In genomic region chr7:34305454-34305853, GRCm38 (mm10) we compare ENCODE assay signal across 10 mouse cellular contexts. TPM values are rescaled to one million over a fixed set of nuclear protein-coding genes. Genes with fewer than 3 reads are reported as not detected.
DNase-seq lines count a peak whose midpoint lies in the region; ATAC-seq lines count a peak whose summit lies in the region.
"Had no signal": no experiment of that assay in that cellular context is flagged by ENCODE, and none has a peak within 500 bp of the region (broad histone marks: within the 10 kb centered on the region; RNA-seq: fewer than 3 reads in every experiment).

No protein-coding gene starts in this region.

- H3K9ac ChIP-seq in forebrain, embryonic 13.5 days: no peak overlapping the region
- H3K9ac ChIP-seq in midbrain, embryonic 15.5 days: no peak overlapping the region

- no peak overlapping the region for H3K27ac ChIP-seq in forebrain, embryonic 13.5 days
- H3K27ac ChIP-seq in midbrain, embryonic 15.5 days: no peak overlapping the region

- no peak overlapping the region for H3K4me2 ChIP-seq in forebrain, embryonic 13.5 days
- no peak overlapping the region for H3K4me2 ChIP-seq in midbrain, embryonic 15.5 days

- ATAC-seq in forebrain, embryonic 13.5 days: no peak
- ATAC-seq in midbrain, embryonic 15.5 days (replicated peaks): no peak
- ATAC-seq: Patski had no signal

- H3K9me3 ChIP-seq in forebrain, embryonic 13.5 days (replicated peaks): 0 out of 2 replicates have a peak, but pooled peaks cover 3% of the 10 kb centered on the region
- no peaks in the 10 kb centered on the region for H3K9me3 ChIP-seq in midbrain, embryonic 15.5 days

- DNase-seq in adipocyte (ENCODE audit: low spot score): peak; percentile 30
- peak; percentile 63 for DNase-seq in adrenal gland, postnatal 10 days
- peak; percentile 51 for DNase-seq in heart, postnatal 4 days
- peak; percentile 66 to 82 for DNase-seq in lung, adult 18-20 months
- DNase-seq in frontal cortex, postnatal 36 days (ENCODE audit: low spot score in 2 of 2): no peak
- DNase-seq: gastrocnemius, postnatal 10 days had no signal

- H3K36me3 ChIP-seq in forebrain, embryonic 13.5 days (ENCODE audit: poor library complexity, severe bottlenecking): peaks cover 7% of the 10 kb centered on the region; the same call in 1 of the 2 replicates
- no peaks in the 10 kb centered on the region for H3K36me3 ChIP-seq in midbrain, embryonic 15.5 days (replicated peaks)

- no peak overlapping the region for H3K4me3 ChIP-seq in forebrain, embryonic 13.5 days
- no peak overlapping the region for H3K4me3 ChIP-seq in midbrain, embryonic 15.5 days

- no peaks in the 10 kb centered on the region for H3K27me3 ChIP-seq in forebrain, embryonic 13.5 days
- H3K27me3 ChIP-seq in midbrain, embryonic 15.5 days (replicated peaks): no peaks in the 10 kb centered on the region
- H3K27me3 ChIP-seq: Patski had no signal

- H3K4me1 ChIP-seq in forebrain, embryonic 13.5 days: no peaks in the 10 kb centered on the region
- H3K4me1 ChIP-seq in midbrain, embryonic 15.5 days: peaks cover under 1% of the 10 kb centered on the region; the same call in 1 of the 2 replicates

- 71% methylated on average over 4 of the region's 4 CpGs for WGBS in forebrain, embryonic 13.5 days
- WGBS in midbrain, embryonic 15.5 days: 77% methylated on average over 4 of the region's 4 CpGs

RNA-seq across cellular contexts. Expression of gene 4931406P16Rik, which starts 7.9 kb away (rescaled TPM):
- total RNA-seq in adrenal gland, postnatal 10 days (2021): 100 to 1,000 TPM in 1 of 2 experiments, 10 to 100 TPM in 1; 89.4 to 114 TPM
- total RNA-seq in heart, postnatal 4 days (2021): 10 to 100 TPM; 85.5 to 89.9 TPM
- polyA plus RNA-seq in forebrain, embryonic 13.5 days (2015; fragmentation: Nextera tagmentation; extraction: Ambion mirVana): 25.1 and 26.0 TPM in 2 replicates
- polyA plus RNA-seq in midbrain, embryonic 15.5 days (2015; fragmentation: Nextera tagmentation; extraction: Ambion mirVana): 32.5 and 32.6 TPM in 2 replicates

RNA-seq across cellular contexts. Expression of gene Gm6096, which starts 54.6 kb away (rescaled TPM):
- not detected for total RNA-seq in adrenal gland, postnatal 10 days (2021)
- not detected for total RNA-seq in heart, postnatal 4 days (2021)
- not detected in 2 replicates for polyA plus RNA-seq in forebrain, embryonic 13.5 days (2015; fragmentation: Nextera tagmentation; extraction: Ambion mirVana)
- 0.72 TPM in 1 of 2 replicates, not detected in the other for polyA plus RNA-seq in midbrain, embryonic 15.5 days (2015; fragmentation: Nextera tagmentation; extraction: Ambion mirVana)
- total RNA-seq: gastrocnemius, postnatal 10 days; left cerebral cortex, postnatal 25 days had no signal

Comparison
In these comparisons a context has a peak if more than half of its experiments do, and no peak if none do; other contexts are left out.
1. DNase-seq: peak in adipocyte (single experiment), adrenal gland, postnatal 10 days (single experiment), heart, postnatal 4 days (single experiment) and lung, adult 18-20 months (2 of 2); none in frontal cortex, postnatal 36 days (0 of 2).